Mouse (Mus musculus): Measurements from ENCODE around the gene Strn3. TPM values are rescaled to one million over a fixed set of nuclear protein-coding genes. Genes with fewer than 3 reads are reported as not detected.
A peak's percentile ranks its signal among the peaks of the same experiment; 100 is the strongest.
"Not testable (repeated sequence)": the region's sequence is repeated elsewhere in the genome, so short reads cannot be mapped to it uniquely, and the experiment has no call there.

Strn3 gene
- polyA plus RNA-seq, 1 experiment from 2014 or later: 34.9 TPM

GRCm38 (mm10) chr12:51655944-51656465, 35.7 kb downstream of the Strn3 start:
- Histone ChIP-seq H3K9ac (no peak overlapping the region), H3K4me3 (no peak overlapping the region), H3K36me3 (peaks cover 12% of the 10 kb centered on the region), H3K4me1 (replicated peaks) (peaks cover 4% of the 10 kb centered on the region), H3K9me3 (replicated peaks) (no peaks in the 10 kb centered on the region), H3K4me2 (no peak overlapping the region), H3K27me3 (no peaks in the 10 kb centered on the region), H3K27ac (no peak overlapping the region)
- no peak for ATAC-seq (replicated peaks; ENCODE audit: insufficient number of reproducible peaks, insufficient read depth, low FRiP score, low read depth)
- 84% methylated on average over 1 of the region's 1 CpGs for WGBS

- H3K36me3 ChIP-seq: peaks cover 28% of the 10 kb centered on the region
- not testable (repeated sequence) for H3K4me3 ChIP-seq; H3K9ac ChIP-seq; H3K4me2 ChIP-seq; H3K9me3 ChIP-seq (replicated peaks); H3K27me3 ChIP-seq; H3K27ac ChIP-seq; ATAC-seq (replicated peaks; ENCODE audit: insufficient number of reproducible peaks, insufficient read depth, low FRiP score, low read depth); H3K4me1 ChIP-seq (replicated peaks)
Observed at GRCm38 (mm10) chr12:51649401-51649800, 42.3 kb downstream of the Strn3 start.

DNA sequence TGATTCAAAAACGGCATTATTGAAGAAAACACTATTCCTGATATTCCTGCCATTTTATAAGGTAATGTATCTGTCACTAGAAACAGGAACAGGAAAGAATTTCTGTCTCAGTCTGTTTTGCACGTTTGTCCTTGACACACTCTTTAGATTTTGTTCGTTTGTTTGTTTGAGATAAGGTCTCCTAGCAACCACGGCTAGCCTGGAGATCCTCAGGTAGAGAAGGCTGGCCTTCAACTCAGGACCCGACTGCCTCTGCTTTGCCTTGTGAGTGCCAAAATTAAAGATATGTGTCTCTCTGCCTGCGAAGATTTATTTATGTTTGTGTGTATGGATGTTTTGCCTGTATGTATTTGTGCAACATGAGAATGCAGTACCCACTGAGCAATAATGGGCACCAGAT, 49.8 kb downstream of the Strn3 start:
- Histone ChIP-seq H3K27me3 (no peaks in the 10 kb centered on the region), H3K4me2 (no peak overlapping the region), H3K27ac (no peak overlapping the region), H3K9ac (no peak overlapping the region), H3K9me3 (replicated peaks) (no peaks in the 10 kb centered on the region), H3K4me1 (replicated peaks) (0 out of 2 replicates have a peak, but pooled peaks cover 3% of the 10 kb centered on the region), H3K4me3 (no peak overlapping the region), H3K36me3 (0 out of 2 replicates have a peak, but pooled peaks cover 5% of the 10 kb centered on the region)
- 0 out of 2 replicates have a peak, but pooled peaks have one; percentile 35 for ATAC-seq (replicated peaks; ENCODE audit: insufficient number of reproducible peaks, insufficient read depth, low FRiP score, low read depth)
- 22% methylated on average over 6 of the region's 6 CpGs for WGBS

DNA sequence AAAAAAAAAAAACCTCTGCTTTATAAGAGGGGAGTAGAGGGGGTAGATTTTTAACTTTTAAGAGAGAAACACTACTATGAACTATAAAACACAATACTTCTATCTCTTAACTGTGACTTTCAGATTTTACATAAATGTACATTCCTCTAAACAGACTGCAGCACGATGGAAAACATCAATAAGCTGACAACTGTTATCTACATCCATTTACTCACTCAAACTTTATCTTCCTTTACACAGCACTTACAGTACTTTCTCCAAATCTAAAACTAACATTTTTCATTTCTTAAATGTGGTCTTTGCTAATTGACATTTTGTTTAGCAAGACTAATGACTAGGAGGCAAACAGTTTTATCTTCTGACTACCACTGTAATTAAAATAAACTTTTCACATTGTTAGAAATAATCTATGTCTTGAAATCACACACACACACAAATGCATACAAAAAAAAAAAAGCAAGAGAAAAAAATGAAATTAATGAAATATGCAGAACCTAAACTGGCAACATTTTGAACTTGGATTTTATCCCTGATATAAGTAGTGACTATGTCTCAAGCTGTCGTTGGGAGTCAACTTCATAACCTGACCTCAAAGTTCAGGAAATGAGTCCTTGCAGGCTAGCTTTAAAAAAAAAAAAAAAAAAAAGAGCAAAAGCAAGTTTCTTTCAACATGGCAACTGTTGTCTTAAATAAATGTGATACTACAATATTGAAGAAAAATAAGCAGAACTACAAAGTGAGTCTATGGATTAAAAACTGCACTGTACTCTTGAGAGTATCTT, 54.8 kb downstream of the Strn3 start:
- H3K27ac ChIP-seq: no peak overlapping the region
- no peak for ATAC-seq (replicated peaks; ENCODE audit: insufficient number of reproducible peaks, insufficient read depth, low FRiP score, low read depth)
- WGBS: 19% methylated on average over 2 of the region's 2 CpGs
- H3K4me2 ChIP-seq: no peak overlapping the region
- H3K4me1 ChIP-seq (replicated peaks): peaks cover 6% of the 10 kb centered on the region; the same call in 1 of the 2 replicates
- H3K36me3 ChIP-seq: 0 out of 2 replicates have a peak, but pooled peaks cover 4% of the 10 kb centered on the region
- H3K9me3 ChIP-seq (replicated peaks): no peaks in the 10 kb centered on the region
- no peaks in the 10 kb centered on the region for H3K27me3 ChIP-seq
- no peak overlapping the region for H3K4me3 ChIP-seq
- no peak overlapping the region for H3K9ac ChIP-seq

GRCm38 (mm10) chr12:51636260-51636659, 55.4 kb downstream of the Strn3 start:
- Histone ChIP-seq H3K9ac (no peak overlapping the region), H3K4me3 (no peak overlapping the region), H3K4me1 (replicated peaks) (peaks cover 5% of the 10 kb centered on the region; the same call in 1 of the 2 replicates), H3K27ac (peak overlapping the region; percentile 42; the same call in 1 of the 2 replicates), H3K27me3 (no peaks in the 10 kb centered on the region), H3K9me3 (replicated peaks) (no peaks in the 10 kb centered on the region), H3K4me2 (no peak overlapping the region), H3K36me3 (0 out of 2 replicates have a peak, but pooled peaks cover 4% of the 10 kb centered on the region)
- 46% methylated on average over 2 of the region's 2 CpGs for WGBS
- ATAC-seq (replicated peaks; ENCODE audit: insufficient number of reproducible peaks, insufficient read depth, low FRiP score, low read depth): no peak

DNA sequence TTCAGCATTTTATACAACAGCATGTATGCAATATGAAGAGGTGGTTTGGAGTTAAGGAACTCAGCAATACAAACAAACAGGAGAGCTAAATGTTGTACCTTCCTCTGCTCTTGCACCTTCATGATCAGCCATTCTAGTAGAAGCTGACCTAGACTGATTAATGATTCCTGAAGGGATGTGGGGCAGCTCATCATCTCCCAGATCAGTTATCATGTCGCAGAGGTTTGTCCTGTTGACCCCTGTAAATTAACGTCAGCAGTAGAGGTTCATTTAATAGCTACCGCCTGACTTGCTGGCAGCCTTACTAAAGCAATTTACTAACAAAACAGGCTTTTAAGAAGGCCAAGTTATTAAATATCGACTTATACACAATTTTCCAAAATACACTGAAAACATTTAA, 58.2 kb downstream of the Strn3 start:
- Histone ChIP-seq H3K4me1 (replicated peaks) (peaks cover 5% of the 10 kb centered on the region; the same call in 1 of the 2 replicates), H3K27ac (no peak overlapping the region), H3K4me2 (no peak overlapping the region), H3K9me3 (replicated peaks) (no peaks in the 10 kb centered on the region), H3K9ac (no peak overlapping the region), H3K4me3 (no peak overlapping the region), H3K36me3 (0 out of 2 replicates have a peak, but pooled peaks cover 4% of the 10 kb centered on the region), H3K27me3 (no peaks in the 10 kb centered on the region)
- no peak for ATAC-seq (replicated peaks; ENCODE audit: insufficient number of reproducible peaks, insufficient read depth, low FRiP score, low read depth)
- 84% methylated on average over 4 of the region's 4 CpGs for WGBS

DNA sequence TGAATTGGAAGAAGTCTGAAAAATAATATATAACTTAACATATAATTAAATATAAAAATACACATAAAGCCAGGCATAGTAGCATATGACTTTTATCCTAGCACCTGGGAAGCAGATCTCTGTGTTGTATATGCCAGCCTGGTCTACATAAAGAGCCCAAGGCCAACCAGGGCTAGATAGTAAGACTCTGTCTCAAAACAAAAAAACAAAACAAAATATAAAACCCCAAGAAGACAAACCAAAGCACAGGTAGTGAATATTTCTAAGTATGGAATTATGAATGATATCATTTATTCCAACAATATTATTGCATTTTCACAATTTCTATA, 68.4 kb downstream of the Strn3 start:
- no peak for ATAC-seq (replicated peaks; ENCODE audit: insufficient number of reproducible peaks, insufficient read depth, low FRiP score, low read depth)
- H3K4me1 ChIP-seq (replicated peaks): no peaks in the 10 kb centered on the region
- no peaks in the 10 kb centered on the region for H3K9me3 ChIP-seq (replicated peaks)
- H3K4me2 ChIP-seq: no peak overlapping the region
- no peak overlapping the region for H3K9ac ChIP-seq
- H3K36me3 ChIP-seq: peaks cover 20% of the 10 kb centered on the region
- no peak overlapping the region for H3K27ac ChIP-seq
- H3K4me3 ChIP-seq: no peak overlapping the region
- no peaks in the 10 kb centered on the region for H3K27me3 ChIP-seq

- 80% methylated on average over 5 of the region's 5 CpGs for WGBS
- Histone ChIP-seq H3K4me1 (replicated peaks) (no peaks in the 10 kb centered on the region), H3K9me3 (replicated peaks) (no peaks in the 10 kb centered on the region), H3K27ac (no peak overlapping the region), H3K4me3 (no peak overlapping the region), H3K9ac (no peak overlapping the region), H3K4me2 (no peak overlapping the region), H3K36me3 (peaks cover 24% of the 10 kb centered on the region), H3K27me3 (no peaks in the 10 kb centered on the region)
- no peak for ATAC-seq (replicated peaks; ENCODE audit: insufficient number of reproducible peaks, insufficient read depth, low FRiP score, low read depth)
Observed at GRCm38 (mm10) chr12:51622670-51623365, 68.9 kb downstream of the Strn3 start.

- H3K9me3 ChIP-seq (replicated peaks): no peaks in the 10 kb centered on the region
- no peak overlapping the region for H3K9ac ChIP-seq
- peaks cover 31% of the 10 kb centered on the region for H3K36me3 ChIP-seq
- whole genome bisulfite sequencing: 75% methylated on average over 5 of the region's 5 CpGs
- no peak for ATAC-seq (replicated peaks; ENCODE audit: insufficient number of reproducible peaks, insufficient read depth, low FRiP score, low read depth)
- H3K27ac ChIP-seq: no peak overlapping the region
- H3K27me3 ChIP-seq: no peaks in the 10 kb centered on the region
- no peaks in the 10 kb centered on the region for H3K4me1 ChIP-seq (replicated peaks)
- H3K4me2 ChIP-seq: no peak overlapping the region
- no peak overlapping the region for H3K4me3 ChIP-seq
Observed at GRCm38 (mm10) chr12:51621161-51621560, 70.5 kb downstream of the Strn3 start.

DNA sequence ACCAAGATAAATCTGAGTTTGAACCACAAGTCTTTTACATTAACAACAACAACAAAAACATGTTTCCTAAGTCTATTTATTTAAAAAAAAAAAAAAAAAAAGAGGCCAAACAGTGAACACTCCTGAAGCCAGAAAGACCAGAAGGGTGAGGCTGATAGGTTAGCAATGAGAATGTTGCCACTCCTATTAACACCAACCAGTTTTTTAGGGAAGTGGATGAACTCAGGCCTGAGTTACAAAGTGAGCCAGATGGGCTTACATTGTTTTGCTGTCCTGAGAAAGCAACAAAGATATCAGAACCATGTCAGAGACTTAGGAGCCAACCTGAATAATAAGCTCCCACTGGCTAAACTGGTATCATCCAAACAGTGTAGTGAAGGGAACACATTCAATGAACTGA, 71.1 kb downstream of the Strn3 start:
- H3K9me3 ChIP-seq (replicated peaks): no peaks in the 10 kb centered on the region
- no peaks in the 10 kb centered on the region for H3K27me3 ChIP-seq
- H3K27ac ChIP-seq: no peak overlapping the region
- no peak overlapping the region for H3K9ac ChIP-seq
- H3K36me3 ChIP-seq: peaks cover 33% of the 10 kb centered on the region
- no peak for ATAC-seq (replicated peaks; ENCODE audit: insufficient number of reproducible peaks, insufficient read depth, low FRiP score, low read depth)
- no peak overlapping the region for H3K4me3 ChIP-seq
- H3K4me1 ChIP-seq (replicated peaks): no peaks in the 10 kb centered on the region
- H3K4me2 ChIP-seq: no peak overlapping the region

DNA sequence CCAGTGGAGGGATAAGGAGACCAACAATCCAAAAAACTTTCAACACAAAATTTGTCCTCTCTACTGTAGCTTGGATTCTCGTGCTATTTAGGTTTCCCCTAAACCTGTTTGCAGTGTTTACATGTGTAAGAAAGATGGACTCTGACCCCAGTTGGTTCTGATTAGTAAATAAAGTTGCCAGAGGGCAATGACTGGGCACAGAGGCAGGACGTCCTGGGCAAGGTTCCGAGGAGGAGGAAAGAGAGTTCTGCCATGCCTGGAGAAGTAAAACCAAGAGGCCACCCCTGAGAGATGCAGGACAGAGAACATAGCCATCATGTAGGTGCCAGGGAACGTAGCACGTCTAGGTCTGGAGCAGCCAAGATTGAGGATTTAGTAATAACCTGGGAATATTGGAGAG, 79.3 kb downstream of the Strn3 start:
- Histone ChIP-seq H3K27ac (no peak overlapping the region), H3K36me3 (peaks cover 56% of the 10 kb centered on the region), H3K4me3 (no peak overlapping the region), H3K9ac (no peak overlapping the region), H3K4me2 (no peak overlapping the region), H3K4me1 (replicated peaks) (no peaks in the 10 kb centered on the region), H3K9me3 (replicated peaks) (no peaks in the 10 kb centered on the region), H3K27me3 (no peaks in the 10 kb centered on the region)
- no peak for ATAC-seq (replicated peaks; ENCODE audit: insufficient number of reproducible peaks, insufficient read depth, low FRiP score, low read depth)
- 91% methylated on average over 5 of the region's 5 CpGs for WGBS
